Mouse (Mus musculus) megakaryocyte, embryonic 14.5 days (primary cell): ENCODE data around the gene Hoxc4.

Source experiments
- FLI1 ChIP-seq: IDR thresholded peaks from 2 replicates; pipeline ENCODE4 v1.6.1; 2012; ENCODE audit warnings: low read length, inconsistent platforms, mixed read lengths
- GATA1 ChIP-seq: IDR thresholded peaks from 3 replicates; pipeline ENCODE4 v1.6.1; 2012; ENCODE audit warnings: mixed read lengths, low read length, inconsistent platforms, borderline replicate concordance

GRCm38 (mm10) chr15:103005308-103005707, 13.4 kb upstream of the Hoxc4 start:
- TF ChIP-seq GATA1 (no peak), FLI1 (no peak)
